Mouse (Mus musculus) T-helper 17 cell (primary cell): ENCODE measurements at regions not wholly inside any gene's neighbourhood (a gene's known extent, or its start where the extent isn't known, plus 50 kb on each side); places are given as distances from the start of the nearest gene placed in this dataset.

Source experiments
- in situ Hi-C, 2 experiments: fragments of 300-600 bp; cut with MboI, MseI; formaldehyde crosslinking; loops; 1 replicate in 1 of 2; 2 replicates in 1 of 2; pipeline ENCODE4 v1.15.1; 2025; ENCODE audit warnings: high pct_unique_total_duplicates in 2 of 2

DNA sequence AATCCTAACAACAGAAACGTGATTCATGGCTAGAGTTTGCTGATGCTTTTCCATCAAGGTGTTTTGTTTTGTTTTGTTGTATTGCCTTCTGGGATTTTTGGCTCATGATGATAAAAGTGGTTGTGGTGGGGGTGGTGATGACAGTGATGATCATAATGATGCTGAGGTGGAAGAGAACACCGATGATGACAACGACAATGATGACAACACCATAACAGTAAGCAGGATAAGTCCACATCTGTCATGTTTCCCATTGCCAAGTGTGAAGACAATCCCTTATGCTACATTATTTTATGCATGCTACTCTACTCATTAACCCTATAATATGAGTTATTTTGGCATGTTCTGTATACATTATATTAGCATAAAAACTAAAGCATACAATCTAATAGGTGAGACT, 477.0 kb downstream of the Trhde start:
- in situ Hi-C loops: no loop called here

DNA sequence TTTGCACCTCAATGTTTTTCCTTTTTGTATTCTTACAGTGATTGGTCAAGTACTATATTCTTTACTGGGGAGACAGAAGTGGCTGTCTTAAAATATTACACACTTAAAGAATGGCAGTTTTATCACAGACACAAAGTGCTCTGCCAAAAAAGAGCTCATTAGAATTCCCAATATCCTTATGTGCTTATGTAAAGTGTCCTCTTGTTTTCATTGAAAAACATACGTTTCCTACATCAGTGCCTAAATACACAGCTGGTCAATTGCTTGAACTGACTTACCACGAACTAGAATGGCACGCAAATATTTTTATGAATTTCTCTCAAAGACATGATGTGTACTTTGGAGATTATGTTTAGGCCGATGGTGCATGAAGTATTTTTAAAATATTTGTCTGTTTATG, 480.6 kb downstream of the Trhde start:
- in situ Hi-C loops: no loop called here

DNA sequence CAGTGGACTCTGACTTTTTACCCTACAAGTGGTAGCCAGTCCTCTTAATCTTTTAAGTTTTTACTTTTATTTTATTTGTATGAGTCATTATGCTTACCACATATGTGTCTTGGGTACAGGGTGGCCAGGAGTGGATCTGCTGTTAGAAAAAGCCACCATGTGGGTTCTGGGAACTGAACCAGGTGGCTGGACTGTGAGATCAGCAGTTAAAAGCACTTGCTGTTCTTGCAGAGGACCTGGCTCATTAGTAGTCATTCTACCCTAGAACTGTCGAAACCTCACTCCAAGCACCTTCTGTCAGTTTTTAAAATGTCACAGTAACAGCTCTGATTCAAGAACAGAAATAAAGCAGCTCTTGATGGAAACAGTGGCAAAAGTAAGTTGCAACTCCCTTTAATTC, 483.6 kb downstream of the Trhde start:
- in situ Hi-C loops: loop anchor here in 1 of 2 experiments (10.0 kb wide), 1 partner anchor 1496 kb away; the partner anchor contains the start of gene Tspan8
